Mouse (Mus musculus) olfactory bulb, adult 2 months (tissue): ENCODE data around the gene Isl2.

Experiments used
- CTCF ChIP-seq: fragments of 200-500 bp; IDR thresholded peaks from 2 replicates; pipeline ENCODE4 v1.5.1; 2012; ENCODE audit warnings: low read depth, mild to moderate bottlenecking, low read length, moderate library complexity; ENCODE audit not compliant: insufficient read depth
- POLR2A ChIP-seq: fragments of 200-500 bp; IDR thresholded peaks from 2 replicates; pipeline ENCODE4 v1.6.1; 2012; ENCODE audit warnings: mild to moderate bottlenecking, low read depth, low read length, moderate library complexity; ENCODE audit not compliant: insufficient read depth

DNA sequence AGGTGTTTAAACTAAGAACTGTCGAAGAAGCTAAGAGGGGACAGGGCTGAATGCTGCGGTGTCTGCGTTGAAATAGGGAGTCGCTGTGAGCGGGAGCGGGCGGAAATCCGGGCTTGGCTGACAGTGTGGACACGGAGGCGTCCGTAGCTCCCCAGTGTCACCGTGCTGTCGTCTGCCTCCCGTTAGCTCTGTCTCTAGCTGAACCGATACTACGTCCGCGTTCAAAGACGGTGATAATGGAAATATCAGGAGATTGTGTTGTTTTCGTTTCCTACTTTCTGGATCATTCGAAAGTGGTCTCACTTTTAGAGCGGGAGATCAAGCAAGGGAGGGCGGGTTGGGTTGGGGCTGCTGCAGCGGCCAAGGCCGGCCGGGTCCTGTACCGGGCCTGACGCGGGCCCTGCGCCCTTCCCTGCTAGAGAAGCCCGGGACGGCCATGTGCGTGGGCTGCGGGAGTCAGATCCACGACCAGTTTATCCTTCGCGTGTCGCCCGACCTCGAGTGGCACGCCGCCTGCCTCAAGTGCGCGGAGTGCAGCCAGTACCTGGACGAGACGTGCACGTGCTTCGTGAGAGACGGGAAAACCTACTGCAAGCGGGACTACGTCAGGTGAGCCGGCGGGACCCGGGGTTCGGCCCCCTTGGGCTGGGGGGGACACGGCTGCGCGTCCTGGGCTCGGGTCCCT lies 3.4 kb downstream of the Isl2 start:
- no peak for TF ChIP-seq CTCF
- no peak for TF ChIP-seq POLR2A
